Mouse (Mus musculus) hindbrain, embryonic 10.5 days (tissue): ENCODE data around the gene Cntln. TPM values are rescaled to one million over a fixed set of nuclear protein-coding genes. Genes with fewer than 3 reads are reported as not detected.
A peak's percentile ranks its signal among the peaks of the same experiment; 100 is the strongest.

ENCODE experiments used
- DNase-seq: peaks from one replicate; pipeline ENCODE4 v3.0.0-alpha.2; 2017; ENCODE audit warnings: low spot score
- H3K27ac ChIP-seq: fragments of 300-500 bp; sonication (generic); 2 replicates; pipeline ENCODE4 v1.5.1; 2016; ENCODE audit warnings: mild to moderate bottlenecking, moderate library complexity
- H3K27me3 ChIP-seq: fragments of 300-500 bp; sonication (generic); 2 replicates; pipeline ENCODE4 v1.6.1; 2016; ENCODE audit warnings: mild to moderate bottlenecking; ENCODE audit not compliant: poor library complexity, insufficient read depth, severe bottlenecking
- H3K36me3 ChIP-seq: fragments of 300-500 bp; sonication (generic); 2 replicates; pipeline ENCODE4 v1.6.1; 2016; ENCODE audit warnings: mild to moderate bottlenecking, moderate library complexity
- H3K4me1 ChIP-seq: fragments of 300-500 bp; sonication (generic); replicated peaks from 2 replicates; pipeline ENCODE4 v1.6.1; 2016; ENCODE audit warnings: mild to moderate bottlenecking
- H3K4me3 ChIP-seq: fragments of 300-500 bp; sonication (generic); 2 replicates; pipeline ENCODE4 v1.5.1; 2016; ENCODE audit warnings: mild to moderate bottlenecking, moderate library complexity
- H3K9me3 ChIP-seq: fragments of 300-500 bp; sonication (generic); 2 replicates; pipeline ENCODE4 v1.6.1; 2016; ENCODE audit warnings: mild to moderate bottlenecking, moderate library complexity
- WGBS: fragments of 180-500 bp; shearing (Covaris S2); methylation state at CpG from one replicate; pipeline ENCODE4 v1.1.7; 2016; 5-methylcytosine and 5-hydroxymethylcytosine counted together
- polyA plus RNA-seq: library from polyadenylated mRNA; unstranded; fragments of >200 nt; fragmentation: Nextera tagmentation; extraction: Ambion mirVana; gene quantifications from 2 replicates; pipeline ENCODE4 v1.2.1, GENCODE M21; 2016

The Cntln gene
- polyA plus RNA-seq = 4.4 and 5.4 TPM in 2 replicates

- no peaks in the 10 kb centered on the region for H3K36me3 ChIP-seq
- peak within 1 kb of the TSS; percentile 71 for H3K4me3 ChIP-seq
- peaks cover 5% of the 10 kb centered on the region; the same call in 1 of the 2 replicates for H3K9me3 ChIP-seq
- H3K27me3 ChIP-seq = peaks cover 17% of the 10 kb centered on the region
- H3K4me1 ChIP-seq = peaks cover 16% of the 10 kb centered on the region; the same call in 1 of the 2 replicates
- peak within 1 kb of the TSS; percentile 97 for H3K27ac ChIP-seq
- DNase-seq = peak; percentile 95
- WGBS = under 1% methylated on average over 50 of the region's 50 CpGs
Observed at GRCm38 (mm10) chr4:84884111-84884538, at the start of gene Cntln. Gene Cntln (plus strand): TSS chr4:84884309.

GRCm38 (mm10) chr4:84836979-84837378 lies 47.1 kb upstream of the Cntln start:
- H3K27ac ChIP-seq = no peak overlapping the region
- peak; percentile 6 for DNase-seq
- no peaks in the 10 kb centered on the region for H3K9me3 ChIP-seq
- no peaks in the 10 kb centered on the region for H3K27me3 ChIP-seq
- H3K4me3 ChIP-seq = no peak overlapping the region
- no peaks in the 10 kb centered on the region for H3K4me1 ChIP-seq
- 47% methylated on average over 5 of the region's 5 CpGs for WGBS
- H3K36me3 ChIP-seq = no peaks in the 10 kb centered on the region

GRCm38 (mm10) chr4:84838545-84838944 lies 45.6 kb upstream of the Cntln start:
- H3K36me3 ChIP-seq = no peaks in the 10 kb centered on the region
- DNase-seq = no peak
- WGBS = 92% methylated on average over 3 of the region's 3 CpGs

GRCm38 (mm10) chr4:84839466-84839865 lies 44.6 kb upstream of the Cntln start:
- Histone ChIP-seq H3K36me3 (no peaks in the 10 kb centered on the region), H3K4me3 (no peak overlapping the region), H3K4me1 (no peaks in the 10 kb centered on the region), H3K27me3 (no peaks in the 10 kb centered on the region), H3K9me3 (no peaks in the 10 kb centered on the region), H3K27ac (no peak overlapping the region)
- no peak for DNase-seq
- WGBS = 89% methylated on average over 2 of the region's 2 CpGs

More at GRCm38 (mm10) chr4:84838545-84838944, 45.6 kb upstream of the Cntln start:
- no peaks in the 10 kb centered on the region for H3K27me3 ChIP-seq
- H3K4me1 ChIP-seq = no peaks in the 10 kb centered on the region
- H3K27ac ChIP-seq = no peak overlapping the region
- no peak overlapping the region for H3K4me3 ChIP-seq
- H3K9me3 ChIP-seq = no peaks in the 10 kb centered on the region

GRCm38 (mm10) chr4:84857588-84857987 lies 26.5 kb upstream of the Cntln start:
- WGBS = 86% methylated on average over 2 of the region's 2 CpGs
- Histone ChIP-seq H3K27ac (no peak overlapping the region), H3K27me3 (no peaks in the 10 kb centered on the region)

GRCm38 (mm10) chr4:84876347-84876746 lies 7.8 kb upstream of the Cntln start:
- no peaks in the 10 kb centered on the region for H3K36me3 ChIP-seq
- H3K9me3 ChIP-seq = no peaks in the 10 kb centered on the region
- WGBS = 68% methylated on average over 3 of the region's 3 CpGs
- H3K27ac ChIP-seq = no peak overlapping the region
- DNase-seq = no peak
- H3K27me3 ChIP-seq = no peaks in the 10 kb centered on the region
- H3K4me1 ChIP-seq = no peaks in the 10 kb centered on the region
- no peak overlapping the region for H3K4me3 ChIP-seq

More at GRCm38 (mm10) chr4:84857588-84857987, 26.5 kb upstream of the Cntln start:
- Histone ChIP-seq H3K4me1 (0 out of 2 replicates have a peak, but pooled peaks cover 4% of the 10 kb centered on the region), H3K9me3 (no peaks in the 10 kb centered on the region), H3K4me3 (no peak overlapping the region), H3K36me3 (no peaks in the 10 kb centered on the region)
- no peak for DNase-seq

GRCm38 (mm10) chr4:84883646-84884045 lies 463 bp upstream of the Cntln start:
- peak overlapping the region; percentile 97 for H3K27ac ChIP-seq
- DNase-seq = no peak
- peaks cover 17% of the 10 kb centered on the region for H3K27me3 ChIP-seq
- H3K4me3 ChIP-seq = peak overlapping the region; percentile 71
- H3K36me3 ChIP-seq = no peaks in the 10 kb centered on the region
- 76% methylated on average over 12 of the region's 12 CpGs for WGBS
- H3K9me3 ChIP-seq = peaks cover 5% of the 10 kb centered on the region; the same call in 1 of the 2 replicates
- H3K4me1 ChIP-seq = peaks cover 16% of the 10 kb centered on the region; the same call in 1 of the 2 replicates

- peaks cover 5% of the 10 kb centered on the region; the same call in 1 of the 2 replicates for H3K9me3 ChIP-seq
- H3K27ac ChIP-seq = peak overlapping the region; percentile 97
- peak overlapping the region; percentile 71 for H3K4me3 ChIP-seq
- no peaks in the 10 kb centered on the region for H3K36me3 ChIP-seq
- DNase-seq = no peak
- 4% methylated on average over 60 of the region's 60 CpGs for WGBS
- H3K27me3 ChIP-seq = peaks cover 17% of the 10 kb centered on the region
- H3K4me1 ChIP-seq = peaks cover 16% of the 10 kb centered on the region; the same call in 1 of the 2 replicates
Observed at GRCm38 (mm10) chr4:84884539-84885270, 596 bp downstream of the Cntln start.

- Histone ChIP-seq H3K36me3 (peaks cover 1% of the 10 kb centered on the region), H3K4me1 (peaks cover 16% of the 10 kb centered on the region; the same call in 1 of the 2 replicates), H3K4me3 (peak overlapping the region; percentile 71), H3K27me3 (peaks cover 17% of the 10 kb centered on the region), H3K9me3 (peaks cover 5% of the 10 kb centered on the region; the same call in 1 of the 2 replicates), H3K27ac (no peak overlapping the region)
- no peak for DNase-seq
- 74% methylated on average over 1 of the region's 1 CpGs for WGBS
Observed at GRCm38 (mm10) chr4:84885271-84885540, 1.1 kb downstream of the Cntln start.

- Histone ChIP-seq H3K9me3 (peaks cover 2% of the 10 kb centered on the region; the same call in 1 of the 2 replicates), H3K36me3 (0 out of 2 replicates have a peak, but pooled peaks cover 3% of the 10 kb centered on the region), H3K27ac (no peak overlapping the region), H3K27me3 (no peaks in the 10 kb centered on the region), H3K4me1 (no peaks in the 10 kb centered on the region), H3K4me3 (no peak overlapping the region)
- WGBS = 83% methylated on average over 1 of the region's 1 CpGs
- DNase-seq = no peak
Observed at GRCm38 (mm10) chr4:84918393-84918792, 34.3 kb downstream of the Cntln start.

- WGBS = 91% methylated on average over 6 of the region's 6 CpGs
- no peak overlapping the region for H3K4me3 ChIP-seq
- H3K27me3 ChIP-seq = no peaks in the 10 kb centered on the region
- H3K9me3 ChIP-seq = 0 out of 2 replicates have a peak, but pooled peaks cover 3% of the 10 kb centered on the region
- 0 out of 2 replicates have a peak, but pooled peaks cover 5% of the 10 kb centered on the region for H3K36me3 ChIP-seq
- no peaks in the 10 kb centered on the region for H3K4me1 ChIP-seq
- no peak overlapping the region for H3K27ac ChIP-seq
- DNase-seq = no peak
Observed at GRCm38 (mm10) chr4:84934342-84934929, 50.3 kb downstream of the Cntln start.

- peak; percentile 10 for DNase-seq
Observed at GRCm38 (mm10) chr4:84942059-84942458, 58.0 kb downstream of the Cntln start.

GRCm38 (mm10) chr4:84942651-84943050 lies 58.5 kb downstream of the Cntln start:
- H3K27me3 ChIP-seq = no peaks in the 10 kb centered on the region
- DNase-seq = no peak
- WGBS = 72% methylated on average over 2 of the region's 2 CpGs

More at GRCm38 (mm10) chr4:84942059-84942458, 58.0 kb downstream of the Cntln start:
- Histone ChIP-seq H3K4me1 (0 out of 2 replicates have a peak, but pooled peaks cover 5% of the 10 kb centered on the region), H3K36me3 (no peaks in the 10 kb centered on the region), H3K27ac (no peak overlapping the region), H3K4me3 (no peak overlapping the region), H3K9me3 (no peaks in the 10 kb centered on the region), H3K27me3 (no peaks in the 10 kb centered on the region)
- WGBS = 65% methylated on average over 2 of the region's 2 CpGs

More at GRCm38 (mm10) chr4:84942651-84943050, 58.5 kb downstream of the Cntln start:
- H3K36me3 ChIP-seq = no peaks in the 10 kb centered on the region
- H3K27ac ChIP-seq = no peak overlapping the region
- no peak overlapping the region for H3K4me3 ChIP-seq
- H3K4me1 ChIP-seq = 0 out of 2 replicates have a peak, but pooled peaks cover 5% of the 10 kb centered on the region
- no peaks in the 10 kb centered on the region for H3K9me3 ChIP-seq
